In genomic region chr2:4490845-4491244, GRCm38 (mm10) we compare ENCODE assay signal across 11 mouse cellular contexts.
A peak's percentile ranks its signal among the peaks of the same experiment; 100 is the strongest.
DNase-seq lines count a peak whose midpoint lies in the region; ATAC-seq and TF ChIP-seq lines count a peak whose summit lies in the region.
"Had no signal": no experiment of that assay in that cellular context is flagged by ENCODE, and none has a peak within 500 bp of the region (broad histone marks: within the 10 kb centered on the region; RNA-seq: fewer than 3 reads in every experiment).

No protein-coding gene starts in this region.

- 56% methylated on average over 5 of the region's 5 CpGs for WGBS in heart, adult 2 months
- 64% methylated on average over 5 of the region's 5 CpGs for WGBS in heart, embryonic 11.5 days (ENCODE audit: insufficient replicate concordance)
- 78% methylated on average over 5 of the region's 5 CpGs for WGBS in embryonic facial prominence, embryonic 13.5 days
- 41% methylated on average over 5 of the region's 5 CpGs for WGBS in midbrain, embryonic 15.5 days
- 75% methylated on average over 5 of the region's 5 CpGs for WGBS in liver, postnatal 0 days (ENCODE audit: insufficient replicate concordance)

- no peaks in the 10 kb centered on the region for H3K36me3 ChIP-seq in heart, adult 2 months (ENCODE audit: control insufficient read depth, insufficient read depth, low read length)
- no peaks in the 10 kb centered on the region for H3K36me3 ChIP-seq in heart, embryonic 11.5 days (ENCODE audit: control insufficient read depth, insufficient read depth, low read length)
- peaks cover 4% of the 10 kb centered on the region; the same call in 1 of the 2 replicates for H3K36me3 ChIP-seq in embryonic facial prominence, embryonic 13.5 days
- no peaks in the 10 kb centered on the region for H3K36me3 ChIP-seq in midbrain, embryonic 15.5 days (replicated peaks)
- no peaks in the 10 kb centered on the region for H3K36me3 ChIP-seq in liver, postnatal 0 days (replicated peaks; ENCODE audit: insufficient read depth, low read length)

- no peaks in the 10 kb centered on the region for H3K9me3 ChIP-seq in heart, embryonic 11.5 days (replicated peaks; ENCODE audit: control insufficient read depth, low read length)
- H3K9me3 ChIP-seq in embryonic facial prominence, embryonic 13.5 days = no peaks in the 10 kb centered on the region
- no peaks in the 10 kb centered on the region for H3K9me3 ChIP-seq in midbrain, embryonic 15.5 days
- H3K9me3 ChIP-seq in liver, postnatal 0 days (ENCODE audit: low read length) = no peaks in the 10 kb centered on the region

- no peaks in the 10 kb centered on the region for H3K79me2 ChIP-seq in heart, adult 2 months (replicated peaks; ENCODE audit: control insufficient read depth, insufficient read depth, low read length)

- no peak overlapping the region for H3K4me2 ChIP-seq in heart, embryonic 11.5 days
- no peak overlapping the region for H3K4me2 ChIP-seq in embryonic facial prominence, embryonic 13.5 days
- no peak overlapping the region for H3K4me2 ChIP-seq in midbrain, embryonic 15.5 days
- no peak overlapping the region for H3K4me2 ChIP-seq in liver, postnatal 0 days (ENCODE audit: low read depth, low read length)

- no peak for ATAC-seq in heart, embryonic 11.5 days (replicated peaks; ENCODE audit: insufficient number of reproducible peaks, low FRiP score, low TSS enrichment)
- no peak for ATAC-seq in embryonic facial prominence, embryonic 13.5 days (ENCODE audit: insufficient number of reproducible peaks, insufficient read depth, low FRiP score, low TSS enrichment, low read depth)
- no peak for ATAC-seq in midbrain, embryonic 15.5 days (replicated peaks)
- no peak for ATAC-seq in liver, postnatal 0 days
- ATAC-seq: CD4-positive, CD25-positive, alpha-beta regulatory T cell, adult 4 months had no signal

- no peaks in the 10 kb centered on the region for H3K27me3 ChIP-seq in heart, adult 2 months (ENCODE audit: control insufficient read depth, insufficient read depth, low read length)
- no peaks in the 10 kb centered on the region for H3K27me3 ChIP-seq in heart, embryonic 11.5 days (ENCODE audit: control insufficient read depth, insufficient read depth, low read length)
- H3K27me3 ChIP-seq in embryonic facial prominence, embryonic 13.5 days = no peaks in the 10 kb centered on the region
- H3K27me3 ChIP-seq in midbrain, embryonic 15.5 days (replicated peaks) = no peaks in the 10 kb centered on the region
- H3K27me3 ChIP-seq in liver, postnatal 0 days (ENCODE audit: insufficient read depth, low read length) = no peaks in the 10 kb centered on the region

- DNase-seq in heart, adult 2 months = peak in 1 of 2 experiments; percentile 42
- peak; percentile 33 to 44 for DNase-seq in lung, adult 18-20 months
- no peak for DNase-seq in lung, postnatal 25 days (ENCODE audit: low spot score)
- no peak for DNase-seq in liver, postnatal 0 days
- DNase-seq in gastrocnemius, postnatal 25 days = no peak
- DNase-seq: layer of hippocampus, adult 9-11 months; lung, postnatal 4 days had no signal

- peak overlapping the region; percentile 41 for H3K27ac ChIP-seq in heart, adult 2 months
- no peak overlapping the region for H3K27ac ChIP-seq in heart, embryonic 11.5 days (ENCODE audit: low read depth, low read length)
- peak overlapping the region; percentile 71; the same call in 1 of the 2 replicates for H3K27ac ChIP-seq in embryonic facial prominence, embryonic 13.5 days
- H3K27ac ChIP-seq in midbrain, embryonic 15.5 days = peak overlapping the region; percentile 49
- no peak overlapping the region for H3K27ac ChIP-seq in liver, postnatal 0 days (ENCODE audit: low read depth)

- intact Hi-C loops in heart, adult 2 months (cut with DNase I) = loop anchor here (10.0 kb wide), 1 partner anchor 946 kb away; no protein-coding TSS in a partner anchor

- no peak for TF ChIP-seq POLR2A in heart, adult 2 months (IDR thresholded peaks at IDR 0.05; ENCODE audit: insufficient read depth, low read depth, low read length)

- no peak for TF ChIP-seq CTCF in heart, adult 2 months (IDR thresholded peaks at IDR 0.05)
- TF ChIP-seq CTCF in liver, postnatal 0 days (IDR thresholded peaks at IDR 0.05; ENCODE audit: low read depth) = no peak

- H3K4me3 ChIP-seq in heart, adult 2 months = no peak overlapping the region
- no peak overlapping the region for H3K4me3 ChIP-seq in heart, embryonic 11.5 days (ENCODE audit: low read depth, low read length)
- no peak overlapping the region for H3K4me3 ChIP-seq in embryonic facial prominence, embryonic 13.5 days
- H3K4me3 ChIP-seq in midbrain, embryonic 15.5 days = no peak overlapping the region
- H3K4me3 ChIP-seq in liver, postnatal 0 days (ENCODE audit: low read depth, low read length) = no peak overlapping the region

- no peak overlapping the region for H3K9ac ChIP-seq in heart, adult 2 months (ENCODE audit: low read depth, low read length)
- H3K9ac ChIP-seq in heart, embryonic 11.5 days (ENCODE audit: low read depth, low read length) = no peak overlapping the region
- peak overlapping the region; percentile 37; the same call in 1 of the 2 replicates for H3K9ac ChIP-seq in embryonic facial prominence, embryonic 13.5 days
- H3K9ac ChIP-seq in midbrain, embryonic 15.5 days = no peak overlapping the region
- H3K9ac ChIP-seq in liver, postnatal 0 days (replicated peaks) = no peak overlapping the region

- H3K4me1 ChIP-seq in heart, adult 2 months (ENCODE audit: control insufficient read depth, insufficient read depth, low read length) = peaks cover 11% of the 10 kb centered on the region
- H3K4me1 ChIP-seq in heart, embryonic 11.5 days (ENCODE audit: control insufficient read depth, insufficient read depth, low read length) = peaks cover 29% of the 10 kb centered on the region
- peaks cover 52% of the 10 kb centered on the region for H3K4me1 ChIP-seq in embryonic facial prominence, embryonic 13.5 days
- peaks cover 42% of the 10 kb centered on the region for H3K4me1 ChIP-seq in midbrain, embryonic 15.5 days
- H3K4me1 ChIP-seq in liver, postnatal 0 days (ENCODE audit: insufficient read depth) = no peaks in the 10 kb centered on the region

- no peak for TF ChIP-seq EP300 in heart, adult 2 months (IDR thresholded peaks at IDR 0.05; ENCODE audit: insufficient read depth, low read depth, low read length)
- TF ChIP-seq EP300 in liver, postnatal 0 days (IDR thresholded peaks at IDR 0.05; ENCODE audit: low read depth) = no peak

Comparison
In these comparisons a context has a peak if more than half of its experiments do, and no peak if none do; other contexts are left out.
1. DNase-seq: peak in lung, adult 18-20 months (2 of 2); none in lung, postnatal 25 days (single experiment), liver, postnatal 0 days (single experiment) and gastrocnemius, postnatal 25 days (single experiment).
2. H3K27ac ChIP-seq: peak in heart, adult 2 months (single experiment), embryonic facial prominence, embryonic 13.5 days (single experiment) and midbrain, embryonic 15.5 days (single experiment); none in heart, embryonic 11.5 days (single experiment) and liver, postnatal 0 days (single experiment).